Mouse (Mus musculus) heart, postnatal 0 days (tissue): ENCODE measurements around the gene Atp2c2. TPM values are rescaled to one million over a fixed set of nuclear protein-coding genes. Genes with fewer than 3 reads are reported as not detected.

Experiments
- ATAC-seq: fragments of 200-750 bp; cut with Nextera tagmentation; 2 replicates; pipeline ENCODE4 v1.8.0; 2017; ENCODE audit warnings: low read depth, moderate number of reproducible peaks, moderate library complexity; ENCODE audit not compliant: insufficient read depth
- DNase-seq: peaks from one replicate; pipeline ENCODE4 v3.0.0-alpha.2; 2016; ENCODE audit warnings: low spot score
- H3K27ac ChIP-seq: fragments of 300-500 bp; sonication (generic); 2 replicates; pipeline ENCODE4 v1.5.1; 2014; ENCODE audit warnings: low read depth, mild to moderate bottlenecking
- H3K27me3 ChIP-seq: fragments of 300-500 bp; sonication (generic); 2 replicates; pipeline ENCODE4 v1.6.1; 2014; ENCODE audit warnings: low read length, mixed read lengths; ENCODE audit not compliant: control insufficient read depth, insufficient read depth
- H3K36me3 ChIP-seq: fragments of 300-500 bp; sonication (generic); replicated peaks from 2 replicates; pipeline ENCODE4 v1.6.1; 2014; ENCODE audit warnings: low read length, mixed read lengths; ENCODE audit not compliant: control insufficient read depth, insufficient read depth
- H3K4me1 ChIP-seq: fragments of 300-500 bp; sonication (generic); 2 replicates; pipeline ENCODE4 v1.6.1; 2014; ENCODE audit warnings: antibody characterized with exemption; ENCODE audit not compliant: control insufficient read depth, insufficient read depth
- H3K4me2 ChIP-seq: fragments of 300-500 bp; sonication (generic); 2 replicates; pipeline ENCODE4 v1.6.1; 2014; ENCODE audit warnings: low read depth, mild to moderate bottlenecking, low read length, moderate library complexity
- H3K4me3 ChIP-seq: fragments of 300-500 bp; sonication (generic); 2 replicates; pipeline ENCODE4 v1.5.1; 2014; ENCODE audit warnings: low read depth, low read length
- H3K9ac ChIP-seq: fragments of 300-500 bp; sonication (generic); replicated peaks from 2 replicates; pipeline ENCODE4 v1.6.1; 2014; ENCODE audit warnings: low read depth, low read length, mixed read lengths
- H3K9me3 ChIP-seq: fragments of 300-500 bp; sonication (generic); replicated peaks from 2 replicates; pipeline ENCODE4 v1.6.1; 2016; ENCODE audit warnings: low read length; ENCODE audit not compliant: control insufficient read depth
- CTCF ChIP-seq: IDR thresholded peaks from 2 replicates; pipeline ENCODE4 v1.5.1; 2016; ENCODE audit warnings: antibody characterized with exemption, control low read depth, low read depth
- EP300 ChIP-seq: IDR thresholded peaks from 2 replicates; pipeline ENCODE4 v1.6.1; 2016; ENCODE audit warnings: antibody characterized with exemption, low read depth
- WGBS: fragments of 180-500 bp; shearing (Covaris S2); extraction: QIAGEN DNeasy Blood & Tissue Kit; methylation state at CpG from one replicate; pipeline ENCODE4 v1.1.7; 2014; 5-methylcytosine and 5-hydroxymethylcytosine counted together
- polyA plus RNA-seq: library from polyadenylated mRNA; unstranded; fragments of >200 nt; fragmentation: Nextera tagmentation; extraction: Ambion mirVana; gene quantifications from 2 replicates; pipeline ENCODE4 v1.2.1, GENCODE M21; 2015
- total RNA-seq: library from RNA; depleted of rRNA; stranded (reverse); fragments of >200 nt; gene quantifications from 2 replicates; pipeline ENCODE4 v1.2.3, GENCODE M21; 2014; ENCODE audit warnings: low replicate concordance

The Atp2c2 gene
- total and polyA plus RNA-seq, 2 experiments from 2014 or later = 0.12 TPM; not detected in 1

- H3K27ac ChIP-seq = no peak overlapping the region
- H3K9ac ChIP-seq = no peak overlapping the region
- ATAC-seq = no peak
- TF ChIP-seq CTCF = no peak
- TF ChIP-seq EP300 = no peak
- no peaks in the 10 kb centered on the region for H3K27me3 ChIP-seq
- no peak for DNase-seq
- H3K36me3 ChIP-seq = no peaks in the 10 kb centered on the region
- no peak overlapping the region for H3K4me2 ChIP-seq
- peaks cover 6% of the 10 kb centered on the region; the same call in 1 of the 2 replicates for H3K4me1 ChIP-seq
- 67% methylated on average over 14 of the region's 14 CpGs for WGBS
- H3K4me3 ChIP-seq = no peak overlapping the region
- no peaks in the 10 kb centered on the region for H3K9me3 ChIP-seq
Measured at GRCm38 (mm10) chr8:119679184-119679583, 20.6 kb upstream of the Atp2c2 start.

GRCm38 (mm10) chr8:119690602-119691001 is 9.2 kb upstream of the Atp2c2 start:
- ATAC-seq (no peak), DNase-seq (no peak)
- Histone ChIP-seq H3K4me3 (no peak overlapping the region), H3K9me3 (no peaks in the 10 kb centered on the region), H3K4me2 (no peak overlapping the region), H3K4me1 (no peaks in the 10 kb centered on the region), H3K36me3 (no peaks in the 10 kb centered on the region), H3K27ac (no peak overlapping the region), H3K9ac (no peak overlapping the region), H3K27me3 (no peaks in the 10 kb centered on the region)
- WGBS = 55% methylated on average over 6 of the region's 6 CpGs
- no peak for TF ChIP-seq CTCF
- no peak for TF ChIP-seq EP300

- H3K9me3 ChIP-seq = no peaks in the 10 kb centered on the region
- no peak overlapping the region for H3K9ac ChIP-seq
- H3K4me3 ChIP-seq = no peak overlapping the region
- WGBS = 75% methylated on average over 4 of the region's 4 CpGs
- no peaks in the 10 kb centered on the region for H3K36me3 ChIP-seq
- ATAC-seq = no peak
- TF ChIP-seq EP300 (no peak), CTCF (no peak)
- no peak overlapping the region for H3K27ac ChIP-seq
- DNase-seq = no peak
- no peak overlapping the region for H3K4me2 ChIP-seq
- no peaks in the 10 kb centered on the region for H3K27me3 ChIP-seq
- H3K4me1 ChIP-seq = no peaks in the 10 kb centered on the region
Measured at GRCm38 (mm10) chr8:119691989-119692388, 7.8 kb upstream of the Atp2c2 start.

GRCm38 (mm10) chr8:119694696-119695095 is 5.1 kb upstream of the Atp2c2 start:
- no peaks in the 10 kb centered on the region for H3K4me1 ChIP-seq
- 60% methylated on average over 7 of the region's 7 CpGs for WGBS

GRCm38 (mm10) chr8:119697163-119697562 is 2.6 kb upstream of the Atp2c2 start:
- DNase-seq (no peak), ATAC-seq (no peak)
- WGBS = 87% methylated on average over 2 of the region's 2 CpGs
- Histone ChIP-seq H3K36me3 (no peaks in the 10 kb centered on the region), H3K9ac (no peak overlapping the region), H3K4me1 (no peaks in the 10 kb centered on the region), H3K4me3 (no peak overlapping the region), H3K9me3 (no peaks in the 10 kb centered on the region), H3K27me3 (peaks cover 46% of the 10 kb centered on the region), H3K27ac (no peak overlapping the region), H3K4me2 (no peak overlapping the region)
- TF ChIP-seq CTCF (no peak), EP300 (no peak)

More at GRCm38 (mm10) chr8:119694696-119695095, 5.1 kb upstream of the Atp2c2 start:
- Histone ChIP-seq H3K4me2 (no peak overlapping the region), H3K9me3 (no peaks in the 10 kb centered on the region), H3K9ac (no peak overlapping the region), H3K36me3 (no peaks in the 10 kb centered on the region), H3K4me3 (no peak overlapping the region), H3K27ac (no peak overlapping the region), H3K27me3 (peaks cover 22% of the 10 kb centered on the region)
- ATAC-seq (no peak), DNase-seq (no peak)
- TF ChIP-seq CTCF (no peak), EP300 (no peak)

- no peak overlapping the region for H3K4me3 ChIP-seq
- TF ChIP-seq CTCF (peak; percentile 60), EP300 (no peak)
- no peaks in the 10 kb centered on the region for H3K9me3 ChIP-seq
- H3K4me2 ChIP-seq = no peak overlapping the region
- no peaks in the 10 kb centered on the region for H3K4me1 ChIP-seq
- no peak for DNase-seq
- peak; percentile 14; the same call in 1 of the 2 replicates for ATAC-seq
- peaks cover 47% of the 10 kb centered on the region for H3K27me3 ChIP-seq
- H3K9ac ChIP-seq = no peak overlapping the region
- WGBS = 3% methylated on average over 12 of the region's 12 CpGs
- H3K36me3 ChIP-seq = no peaks in the 10 kb centered on the region
- no peak overlapping the region for H3K27ac ChIP-seq
Measured at GRCm38 (mm10) chr8:119698960-119699359, 849 bp upstream of the Atp2c2 start.
